Mouse (Mus musculus): ENCODE measurements around the gene Barhl1. TPM values are rescaled to one million over a fixed set of nuclear protein-coding genes. Genes with fewer than 3 reads are reported as not detected.

The Barhl1 gene
- total and polyA plus RNA-seq, 3 experiments: 0.24 TPM; not detected in 2

DNA sequence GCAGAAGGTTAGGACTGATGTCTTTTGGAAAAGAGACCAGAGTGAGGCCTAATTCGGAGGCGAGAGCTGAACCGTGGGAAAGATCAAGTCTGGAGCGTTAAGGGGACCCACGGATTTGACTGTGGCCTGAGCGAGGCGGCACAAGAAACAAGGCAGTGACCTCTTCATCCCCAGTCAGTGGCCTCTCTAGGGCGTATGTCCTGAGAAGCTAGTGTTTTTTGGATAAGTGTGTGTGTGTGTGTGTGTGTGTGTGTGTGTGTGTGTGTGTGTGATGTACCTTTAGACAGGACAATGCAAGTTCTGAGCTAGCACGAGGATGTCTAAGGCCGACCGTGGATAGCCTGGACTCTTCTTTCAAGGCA lies 669 bp upstream of the Barhl1 start:
- dilution Hi-C loops (cut with MboI; ENCODE audit: extremely low pct_ligation_motif_present, extremely low pct_unique_long_range_greater_than_20kb, low sequenced_read_pairs) (no loop called here), in situ Hi-C loops (cut with MboI; ENCODE audit: low pct_ligation_motif_present, low pct_unique_long_range_greater_than_20kb, low sequenced_read_pairs) (no loop called here)
- Histone ChIP-seq H3K4me3 (replicated peaks in 1 of 3; ENCODE audit: low read depth in 2 of 3, low read length in 2 of 3, poor library complexity in 1 of 3) (no peak overlapping the region), H3K36me3 (replicated peaks in 1 of 2; ENCODE audit: control insufficient read depth in 1 of 2, insufficient read depth in 1 of 2, low read length in 1 of 2) (no peaks in the 10 kb centered on the region), H3K9me3 (replicated peaks; ENCODE audit: low read length) (no peaks in the 10 kb centered on the region), H3K9ac (ENCODE audit: insufficient read depth, low read depth) (no peak overlapping the region), H3K27ac (ENCODE audit: insufficient read depth, low read depth) (no peak overlapping the region), H3K4me2 (ENCODE audit: insufficient read depth, low read depth, poor library complexity, severe bottlenecking) (no peak overlapping the region), H3K27me3 (replicated peaks) (peaks cover 30% of the 10 kb centered on the region), H3K4me1 (ENCODE audit: control insufficient read depth in 1 of 2, insufficient read depth in 2 of 2) (peaks cover 7 to 17% of the 10 kb centered on the region in 2 experiments; a peak in 3 of 4 replicates), H3K79me2 (replicated peaks; ENCODE audit: control insufficient read depth, extremely low read depth, insufficient read depth, poor library complexity, severe bottlenecking) (no peaks in the 10 kb centered on the region)
- DNase-seq (ENCODE audit: extremely low read depth): no peak
- TF ChIP-seq JUN (IDR thresholded peaks at IDR 0.05; ENCODE audit: insufficient read depth, low read depth, low read length): no peak
- TF ChIP-seq SIN3A (IDR thresholded peaks at IDR 0.05; ENCODE audit: low read length): no peak
- no peak for TF ChIP-seq JUND (conservative IDR thresholded peaks at IDR 0.05; ENCODE audit: low read depth, low read length)
- TF ChIP-seq MAZ (IDR thresholded peaks at IDR 0.05; ENCODE audit: low read depth, low read length): no peak
- no peak for TF ChIP-seq ZKSCAN1 (IDR thresholded peaks at IDR 0.05; ENCODE audit: borderline replicate concordance, low read depth, low read length)
- no peak for TF ChIP-seq NRF1 (IDR thresholded peaks at IDR 0.05; ENCODE audit: low read depth, low read length)
- no peak for TF ChIP-seq EP300 (IDR thresholded peaks at IDR 0.05; ENCODE audit: low read length)
- TF ChIP-seq GABPA (IDR thresholded peaks at IDR 0.05; ENCODE audit: insufficient replicate concordance, low read depth, low read length): no peak
- TF ChIP-seq MAFK (IDR thresholded peaks at IDR 0.05; ENCODE audit: insufficient replicate concordance, low read length): no peak
- TF ChIP-seq IRF4 (IDR thresholded peaks at IDR 0.05; ENCODE audit: low read depth, low read length): no peak
- no peak for TF ChIP-seq RCOR1 (conservative IDR thresholded peaks at IDR 0.05; ENCODE audit: low read depth, low read length)
- TF ChIP-seq USF1 (IDR thresholded peaks at IDR 0.05; ENCODE audit: low read depth, low read length): no peak
- no peak for TF ChIP-seq CTCF (conservative IDR thresholded peaks at IDR 0.05 in 1 of 2, IDR thresholded peaks at IDR 0.05 in 1 of 2; ENCODE audit: low read depth in 2 of 2, low read length in 2 of 2)
- no peak for TF ChIP-seq ETS1 (conservative IDR thresholded peaks at IDR 0.05; ENCODE audit: low read depth, low read length)
- TF ChIP-seq MAX (IDR thresholded peaks at IDR 0.05; ENCODE audit: low read length): no peak

DNA sequence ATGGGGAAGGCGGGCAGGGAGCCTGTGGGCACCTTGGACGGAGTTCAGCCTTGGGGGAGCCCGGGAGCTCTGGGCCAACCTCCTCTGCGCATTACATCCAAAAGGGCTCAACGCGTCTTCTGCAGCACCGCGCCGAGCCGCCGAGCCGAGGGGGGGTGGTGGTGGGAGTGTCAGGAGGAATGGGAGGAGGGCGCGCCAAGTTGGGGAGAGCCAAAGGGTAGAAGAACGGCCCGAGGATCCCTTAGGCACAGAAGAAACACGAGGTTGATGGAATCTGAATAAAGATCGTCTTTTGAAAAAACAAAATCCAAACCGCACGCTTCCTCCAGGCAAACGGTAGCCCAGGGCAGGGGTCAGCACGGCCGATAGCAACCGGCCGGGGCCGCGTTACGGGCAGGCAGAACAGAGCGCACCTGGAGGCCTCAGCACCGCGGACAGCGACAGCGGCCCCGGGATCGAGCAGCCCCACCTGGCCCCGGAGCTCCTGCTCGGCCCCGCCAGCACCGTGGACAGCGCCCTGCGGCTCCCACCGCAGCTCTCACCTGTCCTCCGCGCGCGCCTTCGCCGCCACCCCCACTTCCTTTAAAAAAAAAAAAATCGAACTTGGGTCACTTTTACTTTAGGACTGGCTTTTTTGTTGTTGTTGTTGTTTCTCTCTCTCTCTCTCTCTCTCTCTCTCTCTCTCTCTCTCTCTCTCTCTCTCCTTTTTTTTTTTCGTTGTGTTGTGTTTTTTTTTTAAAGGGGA lies 528 bp downstream of the Barhl1 start:
- dilution Hi-C loops (cut with MboI; ENCODE audit: extremely low pct_ligation_motif_present, extremely low pct_unique_long_range_greater_than_20kb, low sequenced_read_pairs): no loop called here
- Histone ChIP-seq H3K4me2 (ENCODE audit: insufficient read depth, low read depth, poor library complexity, severe bottlenecking) (peak overlapping the region; percentile 39; the same call in 1 of the 2 replicates), H3K27me3 (replicated peaks) (peaks cover 25% of the 10 kb centered on the region)
- TF ChIP-seq EP300 (IDR thresholded peaks at IDR 0.05; ENCODE audit: low read length) (no peak), JUN (IDR thresholded peaks at IDR 0.05; ENCODE audit: insufficient read depth, low read depth, low read length) (no peak), NELFE (IDR thresholded peaks at IDR 0.05; ENCODE audit: low read depth, low read length) (no peak), MEF2A (IDR thresholded peaks at IDR 0.05; ENCODE audit: borderline replicate concordance, low read depth, low read length) (no peak), ZKSCAN1 (IDR thresholded peaks at IDR 0.05; ENCODE audit: borderline replicate concordance, low read depth, low read length) (no peak), PAX5 (IDR thresholded peaks at IDR 0.05; ENCODE audit: low read length) (no peak), BHLHE40 (IDR thresholded peaks at IDR 0.05; ENCODE audit: low read depth, low read length) (no peak), RAD21 (IDR thresholded peaks at IDR 0.05; ENCODE audit: low read depth, low read length) (no peak), HCFC1 (IDR thresholded peaks at IDR 0.05; ENCODE audit: low read depth, low read length) (no peak), MXI1 (IDR thresholded peaks at IDR 0.05; ENCODE audit: low read depth, low read length) (peak; percentile 98), CTCF (conservative IDR thresholded peaks at IDR 0.05 in 1 of 2, IDR thresholded peaks at IDR 0.05 in 1 of 2; ENCODE audit: low read depth in 2 of 2, low read length in 2 of 2) (no peak), TBP (conservative IDR thresholded peaks at IDR 0.05; ENCODE audit: low read depth, low read length) (no peak), RCOR1 (conservative IDR thresholded peaks at IDR 0.05; ENCODE audit: low read depth, low read length) (no peak), MAX (IDR thresholded peaks at IDR 0.05; ENCODE audit: low read length) (no peak), ZNF384 (IDR thresholded peaks at IDR 0.05; ENCODE audit: low read depth, low read length) (peak; percentile 85), CHD2 (IDR thresholded peaks at IDR 0.05; ENCODE audit: low read length) (no peak), ELF1 (IDR thresholded peaks at IDR 0.05; ENCODE audit: low read depth, low read length) (no peak), UBTF (IDR thresholded peaks at IDR 0.05; ENCODE audit: low read depth, low read length) (0 out of 2 replicates have a peak, but pooled peaks have one; percentile 31), USF1 (IDR thresholded peaks at IDR 0.05; ENCODE audit: low read depth, low read length) (no peak), JUND (conservative IDR thresholded peaks at IDR 0.05; ENCODE audit: low read depth, low read length) (no peak), POLR2AphosphoS2 (IDR thresholded peaks at IDR 0.05; ENCODE audit: low read depth, low read length) (no peak), USF2 (conservative IDR thresholded peaks at IDR 0.05; ENCODE audit: low read depth, low read length) (no peak), POLR2A (IDR thresholded peaks at IDR 0.05; ENCODE audit: low read depth, low read length) (no peak), E2F4 (IDR thresholded peaks at IDR 0.05; ENCODE audit: insufficient replicate concordance, low read depth, low read length) (no peak)

More for the DNA sequence above, 528 bp downstream of the Barhl1 start:
- Histone ChIP-seq H3K4me3 (replicated peaks in 1 of 3; ENCODE audit: low read depth in 2 of 3, low read length in 2 of 3, poor library complexity in 1 of 3) (no peak overlapping the region), H3K4me1 (ENCODE audit: control insufficient read depth in 1 of 2, insufficient read depth in 2 of 2) (peaks cover 9 to 26% of the 10 kb centered on the region in 2 experiments), H3K9me3 (replicated peaks; ENCODE audit: low read length) (peaks cover 3% of the 10 kb centered on the region), H3K27ac (ENCODE audit: insufficient read depth, low read depth) (no peak overlapping the region), H3K79me2 (replicated peaks; ENCODE audit: control insufficient read depth, extremely low read depth, insufficient read depth, poor library complexity, severe bottlenecking) (no peaks in the 10 kb centered on the region), H3K36me3 (replicated peaks in 1 of 2; ENCODE audit: control insufficient read depth in 1 of 2, insufficient read depth in 1 of 2, low read length in 1 of 2) (peaks cover 0 to 10% of the 10 kb centered on the region in 2 experiments), H3K9ac (ENCODE audit: insufficient read depth, low read depth) (no peak overlapping the region)
- no peak for DNase-seq (ENCODE audit: extremely low read depth)
- in situ Hi-C loops (cut with MboI; ENCODE audit: low pct_ligation_motif_present, low pct_unique_long_range_greater_than_20kb, low sequenced_read_pairs): no loop called here

Data from CH12.LX (cell line).